ENCODE assay signal across 22 mouse cellular contexts in the genomic region with DNA sequence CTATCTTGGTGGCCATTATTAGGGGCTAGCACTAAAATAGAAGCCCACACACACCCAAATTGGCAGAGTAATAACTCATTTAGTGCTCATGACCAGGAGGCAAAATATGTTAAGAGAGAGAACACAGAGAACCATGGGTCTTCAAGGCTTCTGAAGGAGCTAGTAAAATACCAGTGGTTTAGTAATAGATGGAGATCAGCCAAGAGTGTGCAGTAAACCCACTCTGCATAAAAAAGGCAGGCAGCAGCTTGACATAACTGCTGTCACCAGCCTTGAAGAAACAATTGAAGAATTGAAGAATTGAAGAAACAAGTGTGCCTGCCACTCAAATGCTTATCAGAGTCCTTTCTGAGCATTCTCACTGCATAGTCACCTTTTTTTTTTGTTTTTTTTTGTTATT.
DNase-seq lines count a peak whose midpoint lies in the region; ATAC-seq and TF ChIP-seq lines count a peak whose summit lies in the region.
"Had no signal": no experiment of that assay in that cellular context is flagged by ENCODE, and none has a peak within 500 bp of the region (broad histone marks: within the 10 kb centered on the region; RNA-seq: fewer than 3 reads in every experiment).

No protein-coding gene starts in this region.

- no peaks in the 10 kb centered on the region for H3K36me3 ChIP-seq in forebrain, embryonic 13.5 days (ENCODE audit: poor library complexity, severe bottlenecking)
- H3K36me3 ChIP-seq in forebrain, embryonic 12.5 days (replicated peaks): no peaks in the 10 kb centered on the region
- no peaks in the 10 kb centered on the region for H3K36me3 ChIP-seq in lung, embryonic 14.5 days (ENCODE audit: insufficient read depth)
- H3K36me3 ChIP-seq: heart, embryonic 12.5 days; hindbrain, embryonic 13.5 days; liver, embryonic 13.5 days had no signal

- no peaks in the 10 kb centered on the region for H3K9me3 ChIP-seq in forebrain, embryonic 13.5 days (replicated peaks)
- no peaks in the 10 kb centered on the region for H3K9me3 ChIP-seq in forebrain, embryonic 12.5 days
- H3K9me3 ChIP-seq in lung, embryonic 14.5 days (ENCODE audit: low read depth, low read length): no peaks in the 10 kb centered on the region
- H3K9me3 ChIP-seq: heart, embryonic 12.5 days; hindbrain, embryonic 13.5 days; liver, embryonic 13.5 days; megakaryocyte, embryonic 14.5 days had no signal

- peaks cover 17% of the 10 kb centered on the region for H3K4me1 ChIP-seq in forebrain, embryonic 13.5 days
- peaks cover 8% of the 10 kb centered on the region for H3K4me1 ChIP-seq in forebrain, embryonic 12.5 days
- no peaks in the 10 kb centered on the region for H3K4me1 ChIP-seq in lung, embryonic 14.5 days (ENCODE audit: insufficient read depth)
- H3K4me1 ChIP-seq: liver, embryonic 13.5 days; megakaryocyte, embryonic 14.5 days had no signal

- TF ChIP-seq CTCF in lung, embryonic 14.5 days (IDR thresholded peaks at IDR 0.05; ENCODE audit: low read depth): no peak
- no peak for TF ChIP-seq CTCF in brain, embryonic 14.5 days (IDR thresholded peaks at IDR 0.05; ENCODE audit: borderline replicate concordance, extremely low read depth, insufficient read depth, insufficient read length)

- peak; percentile 74 for ATAC-seq in forebrain, embryonic 13.5 days
- ATAC-seq in forebrain, embryonic 12.5 days (ENCODE audit: low FRiP score): no peak
- ATAC-seq in lung, embryonic 14.5 days (ENCODE audit: insufficient read depth): no peak
- ATAC-seq: Patski had no signal

- H3K9ac ChIP-seq in forebrain, embryonic 13.5 days: no peak overlapping the region
- no peak overlapping the region for H3K9ac ChIP-seq in forebrain, embryonic 12.5 days
- H3K9ac ChIP-seq in lung, embryonic 14.5 days: no peak overlapping the region
- H3K9ac ChIP-seq: heart, embryonic 12.5 days; hindbrain, embryonic 13.5 days; liver, embryonic 13.5 days had no signal

- TF ChIP-seq POLR2A in brain, embryonic 14.5 days (IDR thresholded peaks at IDR 0.05; ENCODE audit: borderline replicate concordance, extremely low read depth, insufficient read depth, insufficient read length, poor library complexity, severe bottlenecking): no peak

- H3K4me2 ChIP-seq in forebrain, embryonic 13.5 days: no peak overlapping the region
- no peak overlapping the region for H3K4me2 ChIP-seq in forebrain, embryonic 12.5 days
- H3K4me2 ChIP-seq in lung, embryonic 14.5 days: no peak overlapping the region
- H3K4me2 ChIP-seq: heart, embryonic 12.5 days; hindbrain, embryonic 13.5 days; liver, embryonic 13.5 days had no signal

- H3K4me3 ChIP-seq in forebrain, embryonic 13.5 days: no peak overlapping the region
- no peak overlapping the region for H3K4me3 ChIP-seq in forebrain, embryonic 12.5 days (replicated peaks)
- H3K4me3 ChIP-seq in lung, embryonic 14.5 days (ENCODE audit: low read depth, low read length): no peak overlapping the region
- H3K4me3 ChIP-seq: erythroblast, embryonic 14.5 days; heart, embryonic 12.5 days; hindbrain, embryonic 13.5 days; left cerebral cortex, adult 2 months; liver, embryonic 13.5 days; megakaryocyte, embryonic 14.5 days had no signal

- intact Hi-C loops in left cerebral cortex, postnatal 4 days (cut with DNase I): no loop called here

- no peak overlapping the region for H3K27ac ChIP-seq in forebrain, embryonic 13.5 days
- no peak overlapping the region for H3K27ac ChIP-seq in forebrain, embryonic 12.5 days
- no peak overlapping the region for H3K27ac ChIP-seq in lung, embryonic 14.5 days (ENCODE audit: low read depth)
- H3K27ac ChIP-seq: hindbrain, embryonic 13.5 days; left cerebral cortex, adult 2 months; liver, embryonic 13.5 days had no signal

- DNase-seq in lung, embryonic 14.5 days: peak; percentile 26
- DNase-seq in lung, postnatal 4 days: no peak
- peak; percentile 24 for DNase-seq in MN1 (ENCODE audit: low spot score)
- DNase-seq in brain, embryonic 14.5 days (ENCODE audit: low read depth): peak; percentile 86
- DNase-seq in left cerebral cortex, postnatal 4 days: no peak
- no peak for DNase-seq in thymus, adult 18-20 months
- DNase-seq: cerebellum, adult 8-10 months; gastrocnemius, postnatal 25 days; heart, postnatal 14 days; kidney, adult 8-10 months; kidney, postnatal 14 days; liver, embryonic 13.5 days; right cerebral cortex, adult 18-20 months; thymus, postnatal 36 days had no signal

- no peaks in the 10 kb centered on the region for H3K27me3 ChIP-seq in forebrain, embryonic 13.5 days
- no peaks in the 10 kb centered on the region for H3K27me3 ChIP-seq in forebrain, embryonic 12.5 days
- H3K27me3 ChIP-seq in lung, embryonic 14.5 days (ENCODE audit: insufficient read depth, low read length): no peaks in the 10 kb centered on the region
- H3K27me3 ChIP-seq: heart, embryonic 12.5 days; hindbrain, embryonic 13.5 days; liver, embryonic 13.5 days; megakaryocyte, embryonic 14.5 days; Patski had no signal

Comparison
In these comparisons a context has a peak if more than half of its experiments do, and no peak if none do; other contexts are left out.
1. DNase-seq: peak in lung, embryonic 14.5 days (single experiment), MN1 (single experiment) and brain, embryonic 14.5 days (single experiment); none in lung, postnatal 4 days (0 of 2), left cerebral cortex, postnatal 4 days (single experiment) and thymus, adult 18-20 months (0 of 2).